Mouse (Mus musculus) kidney, postnatal 0 days (tissue): ENCODE measurements around the gene Rasgef1b. TPM values are rescaled to one million over a fixed set of nuclear protein-coding genes. Genes with fewer than 3 reads are reported as not detected.
A peak's percentile ranks its signal among the peaks of the same experiment; 100 is the strongest.

ENCODE experiments used
- ATAC-seq: fragments of 200-750 bp; cut with Nextera tagmentation; replicated peaks from 2 replicates; pipeline ENCODE4 v1.8.0; 2017; ENCODE audit warnings: low read depth, moderate number of reproducible peaks, moderate TSS enrichment, moderate library complexity; ENCODE audit not compliant: low FRiP score
- DNase-seq: peaks from one replicate; pipeline ENCODE4 v3.0.0-alpha.2; 2016; ENCODE audit warnings: low spot score
- H3K27ac ChIP-seq: fragments of 300-500 bp; sonication (generic); 2 replicates; pipeline ENCODE4 v1.5.1; 2014; ENCODE audit warnings: mild to moderate bottlenecking
- H3K27me3 ChIP-seq: fragments of 300-500 bp; sonication (generic); 2 replicates; pipeline ENCODE4 v1.6.1; 2014; ENCODE audit warnings: low read length, mixed read lengths; ENCODE audit not compliant: insufficient read depth
- H3K36me3 ChIP-seq: fragments of 300-500 bp; sonication (generic); 2 replicates; pipeline ENCODE4 v1.6.1; 2014; ENCODE audit warnings: low read length, mixed read lengths; ENCODE audit not compliant: insufficient read depth
- H3K4me1 ChIP-seq: fragments of 300-500 bp; sonication (generic); replicated peaks from 2 replicates; pipeline ENCODE4 v1.6.1; 2014; ENCODE audit warnings: antibody characterized with exemption, low read length, mixed read lengths; ENCODE audit not compliant: insufficient read depth
- H3K4me2 ChIP-seq: fragments of 300-500 bp; sonication (generic); 2 replicates; pipeline ENCODE4 v1.6.1; 2014; ENCODE audit warnings: mild to moderate bottlenecking, low read length, moderate library complexity, mixed read lengths
- H3K4me3 ChIP-seq: fragments of 300-500 bp; sonication (generic); replicated peaks from 2 replicates; pipeline ENCODE4 v1.5.1; 2014; ENCODE audit warnings: low read depth, low read length
- H3K9ac ChIP-seq: fragments of 300-500 bp; sonication (generic); 2 replicates; pipeline ENCODE4 v1.6.1; 2014; ENCODE audit warnings: low read depth, low read length
- H3K9me3 ChIP-seq: fragments of 300-500 bp; sonication (generic); replicated peaks from 2 replicates; pipeline ENCODE4 v1.6.1; 2016; ENCODE audit warnings: low read length, inconsistent platforms, mixed read lengths
- CTCF ChIP-seq: IDR thresholded peaks from 2 replicates; pipeline ENCODE4 v1.5.1; 2016; ENCODE audit warnings: antibody characterized with exemption, low read depth, mild to moderate bottlenecking, moderate library complexity
- WGBS: fragments of 180-500 bp; shearing (Covaris S2); extraction: QIAGEN DNeasy Blood & Tissue Kit; methylation state at CpG from one replicate; pipeline ENCODE4 v1.1.7; 2014; 5-methylcytosine and 5-hydroxymethylcytosine counted together
- polyA plus RNA-seq: library from polyadenylated mRNA; unstranded; fragments of >200 nt; fragmentation: Nextera tagmentation; extraction: Ambion mirVana; gene quantifications from 2 replicates; pipeline ENCODE4 v1.2.1, GENCODE M21; 2015

Rasgef1b gene
- polyA plus RNA-seq, 1 experiment from 2014 or later, result 7.3 TPM

DNA sequence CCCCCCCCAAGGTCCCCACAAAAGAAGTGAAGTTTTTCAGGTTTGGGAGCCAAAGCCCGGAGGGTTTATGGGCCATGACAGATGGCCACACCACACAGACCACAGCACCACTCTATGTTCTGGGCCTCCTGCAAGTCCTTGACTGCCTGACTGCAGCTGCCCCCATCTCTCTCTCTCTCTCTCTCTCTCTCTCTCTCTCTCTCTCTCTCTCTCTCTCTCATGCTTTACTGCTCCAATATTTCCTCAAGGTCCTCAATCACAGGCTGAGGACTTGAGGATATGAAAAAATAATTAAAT lies 232.8 kb downstream of the Rasgef1b start:
- Histone ChIP-seq H3K9me3 (no peaks in the 10 kb centered on the region), H3K9ac (no peak overlapping the region), H3K4me2 (no peak overlapping the region), H3K36me3 (no peaks in the 10 kb centered on the region), H3K4me3 (no peak overlapping the region), H3K4me1 (0 out of 2 replicates have a peak, but pooled peaks cover 11% of the 10 kb centered on the region), H3K27me3 (no peaks in the 10 kb centered on the region), H3K27ac (0 out of 2 replicates have a peak overlapping the region, but pooled peaks have one; percentile 56)
- WGBS, result 58% methylated on average over 1 of the region's 1 CpGs
- ATAC-seq (peak; percentile 55; the same call in 1 of the 2 replicates), DNase-seq (peak; percentile 19)
- TF ChIP-seq CTCF, result no peak

GRCm38 (mm10) chr5:99495354-99496156 lies 233.3 kb downstream of the Rasgef1b start:
- no peaks in the 10 kb centered on the region for H3K9me3 ChIP-seq
- H3K27ac ChIP-seq, result peak overlapping the region; percentile 56; the same call in 1 of the 2 replicates
- WGBS, result 28% methylated on average over 10 of the region's 10 CpGs
- H3K4me3 ChIP-seq, result no peak overlapping the region
- no peak for TF ChIP-seq CTCF
- H3K4me2 ChIP-seq, result peak overlapping the region; percentile 10; the same call in 1 of the 2 replicates
- H3K9ac ChIP-seq, result no peak overlapping the region
- H3K27me3 ChIP-seq, result no peaks in the 10 kb centered on the region
- ATAC-seq (peak; percentile 47; the same call in 1 of the 2 replicates), DNase-seq (peak; percentile 47)
- H3K4me1 ChIP-seq, result 0 out of 2 replicates have a peak, but pooled peaks cover 11% of the 10 kb centered on the region
- H3K36me3 ChIP-seq, result no peaks in the 10 kb centered on the region

- 56% methylated on average over 9 of the region's 9 CpGs for WGBS
- TF ChIP-seq CTCF, result no peak
- H3K36me3 ChIP-seq, result no peaks in the 10 kb centered on the region
- H3K27me3 ChIP-seq, result no peaks in the 10 kb centered on the region
- no peak overlapping the region for H3K4me2 ChIP-seq
- no peak for ATAC-seq
- H3K9ac ChIP-seq, result no peak overlapping the region
- H3K4me1 ChIP-seq, result 0 out of 2 replicates have a peak, but pooled peaks cover 11% of the 10 kb centered on the region
- no peak for DNase-seq
- no peak overlapping the region for H3K27ac ChIP-seq
- H3K4me3 ChIP-seq, result no peak overlapping the region
- H3K9me3 ChIP-seq, result no peaks in the 10 kb centered on the region
Measured at GRCm38 (mm10) chr5:99493861-99494260, 235.0 kb downstream of the Rasgef1b start.

- Histone ChIP-seq H3K36me3 (no peaks in the 10 kb centered on the region), H3K27me3 (no peaks in the 10 kb centered on the region), H3K9ac (no peak overlapping the region), H3K9me3 (no peaks in the 10 kb centered on the region), H3K4me1 (0 out of 2 replicates have a peak, but pooled peaks cover 11% of the 10 kb centered on the region), H3K4me2 (no peak overlapping the region), H3K27ac (no peak overlapping the region), H3K4me3 (no peak overlapping the region)
- DNase-seq (no peak), ATAC-seq (no peak)
- 90% methylated on average over 3 of the region's 3 CpGs for WGBS
- TF ChIP-seq CTCF, result no peak
Measured at GRCm38 (mm10) chr5:99493017-99493416, 235.8 kb downstream of the Rasgef1b start.

- DNase-seq, result no peak
- H3K9me3 ChIP-seq, result no peaks in the 10 kb centered on the region
- no peak for TF ChIP-seq CTCF
- H3K27ac ChIP-seq, result no peak overlapping the region
- H3K36me3 ChIP-seq, result no peaks in the 10 kb centered on the region
- no peak for ATAC-seq
- no peak overlapping the region for H3K4me2 ChIP-seq
- H3K9ac ChIP-seq, result no peak overlapping the region
- H3K4me3 ChIP-seq, result no peak overlapping the region
- H3K27me3 ChIP-seq, result no peaks in the 10 kb centered on the region
- 74% methylated on average over 6 of the region's 6 CpGs for WGBS
- H3K4me1 ChIP-seq, result 0 out of 2 replicates have a peak, but pooled peaks cover 6% of the 10 kb centered on the region
Measured at GRCm38 (mm10) chr5:99488479-99489158, 240.2 kb downstream of the Rasgef1b start.

DNA sequence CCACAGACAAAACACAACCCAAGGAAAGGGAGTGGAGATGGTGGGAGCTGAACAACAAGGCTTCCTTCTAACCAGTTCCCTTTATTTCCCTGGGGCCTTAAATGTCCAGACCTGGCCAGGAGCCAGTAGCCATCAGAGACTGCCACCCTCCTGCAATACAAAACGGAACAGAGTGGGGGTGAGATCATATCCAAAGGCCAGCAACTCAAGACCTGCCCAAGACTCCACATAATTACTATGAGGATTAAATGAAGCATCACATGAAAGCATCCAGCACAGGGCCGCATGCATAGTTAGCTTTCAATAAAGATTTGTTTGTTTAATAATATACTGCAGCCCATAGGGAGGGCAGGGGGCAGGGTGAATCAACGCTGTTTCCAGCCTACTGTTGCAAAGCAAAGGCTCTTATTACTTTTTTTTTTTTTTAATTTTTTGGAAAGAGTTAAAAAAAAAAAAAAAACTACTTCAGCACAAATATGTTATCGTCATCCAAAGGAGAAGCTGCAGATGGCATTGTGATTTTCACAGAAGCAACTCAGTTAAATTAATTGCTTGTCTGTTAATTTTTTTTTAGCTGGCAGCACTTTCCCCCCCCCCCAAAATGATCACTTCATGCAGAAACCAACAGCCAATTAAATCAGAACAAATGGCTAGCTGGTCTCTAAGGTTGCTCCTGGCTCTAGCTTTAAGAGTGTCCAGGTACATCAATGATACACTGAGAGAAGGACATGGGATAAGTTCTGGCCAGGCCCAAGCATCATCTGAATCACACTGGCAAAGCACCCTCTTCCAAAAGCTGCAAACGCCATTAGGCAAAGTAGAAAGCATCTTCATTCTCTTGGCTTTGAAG lies 241.6 kb downstream of the Rasgef1b start:
- 36% methylated on average over 5 of the region's 5 CpGs for WGBS
- DNase-seq (peak; percentile 50), ATAC-seq (peak; percentile 74; the same call in 1 of the 2 replicates)
- H3K9ac ChIP-seq, result no peak overlapping the region
- H3K27ac ChIP-seq, result no peak overlapping the region
- no peak overlapping the region for H3K4me2 ChIP-seq
- TF ChIP-seq CTCF, result no peak
- 0 out of 2 replicates have a peak, but pooled peaks cover 6% of the 10 kb centered on the region for H3K4me1 ChIP-seq
- H3K4me3 ChIP-seq, result no peak overlapping the region
- no peaks in the 10 kb centered on the region for H3K27me3 ChIP-seq
- no peaks in the 10 kb centered on the region for H3K9me3 ChIP-seq
- no peaks in the 10 kb centered on the region for H3K36me3 ChIP-seq
